Mouse (Mus musculus) heart, embryonic 12.5 days (tissue): ENCODE results near the gene Limk2. TPM values are rescaled to one million over a fixed set of nuclear protein-coding genes. Genes with fewer than 3 reads are reported as not detected.

Experiments used
- ATAC-seq: fragments of 200-750 bp; cut with Nextera tagmentation; 2 replicates; pipeline ENCODE4 v1.8.0; 2017; ENCODE audit warnings: moderate TSS enrichment, moderate library complexity; ENCODE audit not compliant: insufficient number of reproducible peaks, low FRiP score
- H3K27ac ChIP-seq: fragments of 300-500 bp; sonication (generic); 2 replicates; pipeline ENCODE4 v1.5.1; 2016; ENCODE audit warnings: mild to moderate bottlenecking, moderate library complexity; ENCODE audit not compliant: poor library complexity, severe bottlenecking
- H3K27me3 ChIP-seq: fragments of 300-500 bp; sonication (generic); replicated peaks from 2 replicates; pipeline ENCODE4 v1.6.1; 2016; ENCODE audit warnings: mild to moderate bottlenecking, moderate library complexity
- H3K36me3 ChIP-seq: fragments of 300-500 bp; sonication (generic); 2 replicates; pipeline ENCODE4 v1.6.1; 2016; ENCODE audit warnings: mild to moderate bottlenecking, moderate library complexity
- H3K4me1 ChIP-seq: fragments of 300-500 bp; sonication (generic); replicated peaks from 2 replicates; pipeline ENCODE4 v1.6.1; 2016; ENCODE audit warnings: mild to moderate bottlenecking
- H3K4me2 ChIP-seq: fragments of 300-500 bp; sonication (generic); 2 replicates; pipeline ENCODE4 v1.6.1; 2016; ENCODE audit warnings: mild to moderate bottlenecking, moderate library complexity
- H3K4me3 ChIP-seq: fragments of 300-500 bp; sonication (generic); 2 replicates; pipeline ENCODE4 v1.5.1; 2016; ENCODE audit warnings: mild to moderate bottlenecking
- H3K9ac ChIP-seq: fragments of 300-500 bp; sonication (generic); 2 replicates; pipeline ENCODE4 v1.6.1; 2016; ENCODE audit warnings: mild to moderate bottlenecking, moderate library complexity
- H3K9me3 ChIP-seq: fragments of 300-500 bp; sonication (generic); replicated peaks from 2 replicates; pipeline ENCODE4 v1.6.1; 2016; ENCODE audit warnings: mild to moderate bottlenecking, moderate library complexity
- whole genome bisulfite sequencing: fragments of 180-500 bp; shearing (Covaris S2); methylation state at CpG from one replicate; pipeline ENCODE4 v1.1.7; 2016; 5-methylcytosine and 5-hydroxymethylcytosine counted together
- polyA plus RNA-seq: library from polyadenylated mRNA; unstranded; fragments of >200 nt; fragmentation: Nextera tagmentation; extraction: Ambion mirVana; gene quantifications from 2 replicates; pipeline ENCODE4 v1.2.1, GENCODE M21; 2016

The Limk2 gene
- polyA plus RNA-seq, 1 experiment from 2014 or later = 73.2 TPM

DNA sequence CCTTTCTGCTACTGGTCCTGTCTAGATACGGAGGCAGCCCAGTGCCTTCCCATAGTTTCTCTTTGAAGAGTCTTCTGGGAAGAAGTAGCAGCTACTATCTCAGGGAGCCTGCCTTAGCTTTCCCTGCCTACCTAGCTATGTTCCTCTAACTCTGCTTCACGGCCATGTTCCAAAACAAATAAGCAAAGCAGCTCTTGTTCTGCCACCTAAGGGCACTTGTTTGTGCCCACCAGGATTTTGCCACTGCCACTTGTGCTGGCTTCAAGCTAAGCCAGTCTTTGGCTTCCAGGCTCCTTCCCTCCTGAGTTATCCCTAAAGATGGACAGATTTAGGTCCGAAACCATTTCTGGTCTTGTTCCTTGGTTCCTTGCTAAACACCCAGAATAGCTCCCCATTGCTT, 3.1 kb upstream of the Limk2 start:
- peaks cover 14% of the 10 kb centered on the region for H3K4me1 ChIP-seq
- 69% methylated on average over 3 of the region's 3 CpGs for WGBS
- no peak overlapping the region for H3K4me3 ChIP-seq
- no peak for ATAC-seq
- no peak overlapping the region for H3K9ac ChIP-seq
- no peaks in the 10 kb centered on the region for H3K9me3 ChIP-seq
- peaks cover 26% of the 10 kb centered on the region for H3K36me3 ChIP-seq
- H3K4me2 ChIP-seq = no peak overlapping the region
- no peaks in the 10 kb centered on the region for H3K27me3 ChIP-seq
- H3K27ac ChIP-seq = no peak overlapping the region

DNA sequence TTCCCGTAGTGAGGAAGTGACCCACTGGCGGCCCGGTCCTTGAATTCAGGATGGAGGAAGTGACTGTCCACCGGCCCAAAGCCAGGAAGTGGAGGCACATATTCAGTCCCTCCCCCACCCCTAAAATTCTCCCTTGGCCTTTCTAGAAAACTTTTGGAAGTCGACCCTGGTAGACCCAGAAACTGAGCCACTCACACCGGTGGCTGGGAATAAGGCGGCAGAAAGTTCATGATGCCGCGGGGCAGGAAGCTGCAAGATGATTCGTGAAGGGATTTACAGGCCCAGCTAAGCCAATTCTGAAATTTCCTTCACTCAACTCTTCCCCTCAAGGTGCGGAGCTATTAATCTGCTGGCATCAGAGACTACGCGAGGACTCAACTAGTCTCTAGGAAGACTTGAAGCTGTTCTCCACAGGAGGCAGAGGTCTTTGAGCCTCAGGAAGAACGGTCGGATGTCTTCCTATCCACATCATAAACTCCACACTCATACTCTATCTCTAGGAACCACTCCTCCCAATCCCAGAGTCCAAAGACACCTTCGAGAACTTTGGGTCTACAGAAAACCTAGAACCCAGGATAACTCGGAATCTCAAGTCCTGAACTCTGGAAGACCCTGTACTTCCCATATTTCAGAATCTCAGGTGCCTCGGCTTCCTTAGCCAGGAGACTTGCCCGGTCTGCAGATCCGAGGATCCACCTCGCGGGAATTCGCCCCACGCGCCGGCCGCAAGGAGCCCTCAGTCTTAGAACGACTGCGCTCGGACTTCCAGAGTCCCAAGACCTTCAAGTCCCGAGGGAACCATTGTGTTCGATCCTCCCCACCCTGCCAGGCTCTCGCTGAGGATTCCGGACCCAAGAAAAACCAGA, 625 bp downstream of the Limk2 start:
- Histone ChIP-seq H3K9ac (peak overlapping the region; percentile 84), H3K36me3 (no peaks in the 10 kb centered on the region), H3K27me3 (no peaks in the 10 kb centered on the region), H3K4me1 (peaks cover 14% of the 10 kb centered on the region), H3K9me3 (no peaks in the 10 kb centered on the region), H3K4me3 (peak overlapping the region; percentile 64), H3K4me2 (peak overlapping the region; percentile 88), H3K27ac (peak overlapping the region; percentile 7)
- ATAC-seq = peak; percentile 40; the same call in 1 of the 2 replicates
- WGBS = 4% methylated on average over 34 of the region's 34 CpGs

DNA sequence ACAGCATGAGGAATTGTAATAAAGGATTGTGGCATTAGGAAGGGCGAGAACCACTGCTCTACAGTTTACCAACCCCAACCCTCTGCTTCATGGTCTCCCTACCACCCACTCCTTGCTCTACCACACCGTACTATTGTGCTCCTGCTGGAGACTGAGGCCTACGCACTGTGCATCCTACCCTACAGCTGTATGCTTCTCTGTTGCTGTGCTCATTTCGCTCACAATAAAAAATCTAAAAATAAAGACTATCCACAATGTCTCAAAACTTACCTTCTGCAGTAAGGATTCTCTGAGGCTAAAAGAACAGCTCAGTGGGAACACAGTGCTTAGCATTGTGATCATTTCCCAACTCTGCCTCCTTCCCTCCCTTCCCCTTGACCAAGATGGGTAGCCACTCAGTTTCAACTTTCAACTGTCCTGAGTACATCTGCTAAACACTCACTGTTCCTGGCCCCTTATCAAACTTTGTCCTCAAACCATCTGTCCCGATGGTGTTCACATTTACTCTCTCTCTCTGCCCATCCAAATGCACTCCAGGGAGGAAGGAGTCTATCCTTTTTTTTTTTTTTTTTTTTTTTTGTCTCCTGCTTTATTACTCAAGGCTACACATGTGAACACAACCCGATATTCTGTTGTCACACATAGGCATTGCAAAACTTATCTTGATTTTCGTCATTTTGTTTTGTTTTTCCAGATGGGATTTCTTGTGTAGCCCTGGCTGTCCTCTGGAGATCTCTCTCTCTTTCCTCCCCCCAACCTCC, 4.5 kb downstream of the Limk2 start:
- no peak overlapping the region for H3K4me3 ChIP-seq
- H3K36me3 ChIP-seq = no peaks in the 10 kb centered on the region
- no peaks in the 10 kb centered on the region for H3K9me3 ChIP-seq
- H3K9ac ChIP-seq = no peak overlapping the region
- no peak for ATAC-seq
- H3K4me2 ChIP-seq = no peak overlapping the region
- no peaks in the 10 kb centered on the region for H3K27me3 ChIP-seq
- 79% methylated on average over 7 of the region's 7 CpGs for WGBS
- no peak overlapping the region for H3K27ac ChIP-seq
- peaks cover 18% of the 10 kb centered on the region for H3K4me1 ChIP-seq

DNA sequence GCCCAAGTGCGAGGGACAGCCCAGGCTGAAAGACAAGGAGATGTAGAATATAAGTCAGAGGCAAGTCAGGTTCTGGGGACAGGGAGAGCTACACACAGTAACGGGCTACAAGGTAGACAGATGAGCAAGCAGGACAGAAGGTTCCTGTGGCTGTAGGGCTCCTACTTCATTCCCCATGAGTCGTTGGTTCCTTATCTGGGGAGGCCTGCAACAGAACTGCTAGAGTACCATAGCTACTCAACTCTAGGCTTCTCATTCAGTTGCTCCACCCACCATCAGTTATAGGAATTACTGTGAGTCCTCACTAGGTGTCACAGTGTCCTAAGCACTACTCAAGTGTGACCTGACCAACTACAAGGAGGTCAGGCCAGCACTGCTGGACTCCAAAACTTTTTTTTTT, 6.0 kb downstream of the Limk2 start:
- peaks cover 11% of the 10 kb centered on the region for H3K4me1 ChIP-seq
- no peak overlapping the region for H3K4me2 ChIP-seq
- no peak overlapping the region for H3K4me3 ChIP-seq
- H3K9me3 ChIP-seq = no peaks in the 10 kb centered on the region
- no peak overlapping the region for H3K27ac ChIP-seq
- ATAC-seq = no peak
- H3K9ac ChIP-seq = no peak overlapping the region
- WGBS = 57% methylated on average over 3 of the region's 3 CpGs
- H3K27me3 ChIP-seq = no peaks in the 10 kb centered on the region
- H3K36me3 ChIP-seq = no peaks in the 10 kb centered on the region

DNA sequence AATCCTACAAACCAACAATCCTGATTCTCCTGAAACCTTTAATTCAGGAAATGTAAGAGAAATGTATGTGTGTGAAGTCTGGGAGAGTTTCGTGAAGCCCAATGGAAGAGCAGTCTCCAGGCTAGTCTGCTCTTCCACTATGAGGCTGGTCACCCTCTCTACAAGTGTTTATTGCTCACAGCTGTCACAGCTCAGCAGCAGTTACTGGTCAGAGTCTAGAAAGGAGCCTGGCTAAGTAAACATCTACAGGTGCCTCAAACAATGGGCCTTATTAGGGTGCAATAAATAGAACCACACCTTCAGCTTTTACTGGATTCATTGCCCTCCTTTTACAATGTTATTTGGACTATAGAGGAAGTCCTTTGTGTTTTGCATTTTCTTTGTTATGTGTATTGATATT, 10.7 kb downstream of the Limk2 start:
- Histone ChIP-seq H3K27me3 (no peaks in the 10 kb centered on the region), H3K4me3 (no peak overlapping the region), H3K9ac (no peak overlapping the region), H3K4me2 (no peak overlapping the region), H3K27ac (no peak overlapping the region), H3K36me3 (peaks cover 11% of the 10 kb centered on the region; the same call in 1 of the 2 replicates), H3K4me1 (peaks cover 15% of the 10 kb centered on the region), H3K9me3 (no peaks in the 10 kb centered on the region)
- no peak for ATAC-seq
- 93% methylated on average over 1 of the region's 1 CpGs for WGBS

DNA sequence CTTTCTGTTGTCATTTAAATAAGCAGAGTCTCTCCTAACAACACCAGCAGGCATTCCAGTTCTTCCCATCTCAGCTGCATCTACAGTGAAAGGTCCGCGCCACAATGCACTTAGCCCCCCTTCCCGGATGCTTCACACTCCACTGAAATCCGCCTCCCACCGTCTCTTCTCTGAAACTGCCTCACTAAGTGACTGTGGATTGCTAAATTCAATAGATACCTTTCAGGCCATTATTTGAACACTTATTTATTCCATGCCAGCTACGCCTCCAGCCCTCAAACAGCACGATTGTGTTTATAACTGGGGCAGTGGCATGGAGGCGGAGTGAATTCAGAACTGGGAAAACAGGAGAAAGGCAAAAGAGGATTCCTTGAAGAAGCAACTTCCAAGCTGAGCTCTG, 12.4 kb downstream of the Limk2 start:
- Histone ChIP-seq H3K4me1 (peaks cover 21% of the 10 kb centered on the region), H3K27ac (no peak overlapping the region), H3K36me3 (peaks cover 11% of the 10 kb centered on the region; the same call in 1 of the 2 replicates), H3K27me3 (no peaks in the 10 kb centered on the region), H3K9ac (no peak overlapping the region), H3K4me2 (no peak overlapping the region), H3K9me3 (no peaks in the 10 kb centered on the region), H3K4me3 (no peak overlapping the region)
- ATAC-seq = no peak
- WGBS = 80% methylated on average over 8 of the region's 8 CpGs

DNA sequence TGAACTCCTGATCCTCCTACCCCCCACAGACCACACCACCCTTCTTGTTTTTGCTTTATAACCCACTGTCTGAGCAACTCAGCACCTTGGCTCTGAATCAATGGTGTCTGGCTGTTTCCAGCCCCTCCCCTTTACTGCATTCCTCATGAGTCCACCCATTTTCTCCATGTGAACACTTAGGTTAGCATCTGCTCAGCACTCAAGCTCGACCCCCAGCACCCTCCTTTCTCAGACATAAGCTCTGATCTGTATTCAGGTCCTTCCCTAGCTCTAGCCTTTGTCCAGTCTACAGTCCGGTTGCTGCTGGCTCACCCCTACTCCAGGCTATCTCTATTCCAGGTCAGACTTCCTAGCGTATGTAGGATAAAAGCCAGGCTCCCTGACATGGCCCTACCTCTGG, 12.9 kb downstream of the Limk2 start:
- H3K27me3 ChIP-seq = no peaks in the 10 kb centered on the region
- no peak overlapping the region for H3K9ac ChIP-seq
- H3K4me2 ChIP-seq = no peak overlapping the region
- H3K4me1 ChIP-seq = peaks cover 21% of the 10 kb centered on the region
- H3K4me3 ChIP-seq = no peak overlapping the region
- no peak overlapping the region for H3K27ac ChIP-seq
- WGBS = 72% methylated on average over 3 of the region's 3 CpGs
- peaks cover 11% of the 10 kb centered on the region; the same call in 1 of the 2 replicates for H3K36me3 ChIP-seq
- no peaks in the 10 kb centered on the region for H3K9me3 ChIP-seq
- ATAC-seq = no peak

DNA sequence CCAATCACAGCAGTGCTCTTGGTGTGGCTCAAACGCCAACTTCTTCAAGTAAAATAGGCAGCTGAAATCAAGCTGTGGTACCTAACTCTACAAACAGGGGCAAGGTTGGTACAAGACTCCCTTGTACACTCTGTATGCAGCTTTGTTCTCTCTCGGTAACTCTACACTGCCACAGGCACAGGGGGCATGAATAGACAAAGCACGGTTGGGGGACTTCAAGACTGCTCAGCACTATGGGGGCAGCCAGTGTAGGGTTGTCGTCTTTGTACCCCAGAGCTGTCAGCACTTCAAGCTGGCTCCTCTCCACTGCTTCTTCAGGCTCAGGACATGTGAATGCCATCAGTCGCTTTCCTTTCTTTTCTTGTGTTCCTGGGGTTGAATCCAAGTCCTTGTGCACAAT, 14.5 kb downstream of the Limk2 start:
- no peak overlapping the region for H3K27ac ChIP-seq
- no peak for ATAC-seq
- no peak overlapping the region for H3K4me2 ChIP-seq
- peaks cover 11% of the 10 kb centered on the region for H3K36me3 ChIP-seq
- WGBS = 57% methylated on average over 5 of the region's 5 CpGs
- H3K9ac ChIP-seq = no peak overlapping the region
- H3K9me3 ChIP-seq = no peaks in the 10 kb centered on the region
- no peak overlapping the region for H3K4me3 ChIP-seq
- no peaks in the 10 kb centered on the region for H3K27me3 ChIP-seq
- peaks cover 21% of the 10 kb centered on the region for H3K4me1 ChIP-seq

DNA sequence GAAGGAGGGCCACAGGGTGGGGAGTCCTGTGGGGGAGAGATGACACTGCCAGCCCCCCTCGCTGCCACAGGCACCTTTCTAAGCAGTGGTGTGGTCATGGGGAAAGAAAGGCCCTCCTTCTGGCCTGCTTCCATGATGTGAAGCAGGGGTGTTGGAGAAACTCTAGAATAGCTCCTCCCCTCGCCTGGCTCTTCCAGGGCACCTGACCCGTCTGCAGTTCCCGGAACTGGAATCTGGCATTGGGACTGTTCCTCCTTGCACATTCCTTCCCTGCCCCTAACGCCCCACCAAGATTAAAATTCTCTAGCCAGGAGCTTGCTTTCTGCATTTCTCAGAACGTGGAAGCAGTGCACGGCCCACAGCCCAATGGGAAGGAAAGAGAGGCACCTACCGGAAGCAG, 16.5 kb downstream of the Limk2 start:
- Histone ChIP-seq H3K4me2 (no peak overlapping the region), H3K4me3 (no peak overlapping the region), H3K9me3 (no peaks in the 10 kb centered on the region), H3K27ac (no peak overlapping the region; the same call in 1 of the 2 replicates), H3K4me1 (peaks cover 21% of the 10 kb centered on the region), H3K9ac (no peak overlapping the region), H3K27me3 (no peaks in the 10 kb centered on the region), H3K36me3 (peaks cover 26% of the 10 kb centered on the region)
- WGBS = 68% methylated on average over 8 of the region's 8 CpGs
- no peak for ATAC-seq

DNA sequence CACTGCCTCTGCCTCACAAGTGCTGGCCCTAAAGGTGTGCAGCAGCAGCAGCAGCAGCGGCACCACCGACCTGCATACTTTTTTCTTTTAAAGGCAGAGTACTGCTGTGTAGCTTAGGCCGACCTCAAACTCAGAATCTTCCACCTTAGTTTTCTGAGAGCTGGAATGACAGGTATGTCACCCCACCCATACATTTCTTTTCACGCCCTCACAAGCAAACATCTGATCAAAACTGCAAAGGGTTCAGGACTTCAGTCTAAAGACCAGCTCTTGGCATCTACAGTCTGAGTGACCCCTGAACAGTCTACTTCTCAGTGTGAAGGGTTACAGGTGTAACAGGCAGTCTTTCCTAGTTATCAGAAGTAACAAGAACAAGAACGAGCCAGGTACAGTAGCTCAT, 18.2 kb downstream of the Limk2 start:
- Histone ChIP-seq H3K9me3 (no peaks in the 10 kb centered on the region), H3K27ac (no peak overlapping the region), H3K27me3 (no peaks in the 10 kb centered on the region), H3K4me1 (peaks cover 32% of the 10 kb centered on the region), H3K4me2 (no peak overlapping the region), H3K9ac (no peak overlapping the region), H3K4me3 (no peak overlapping the region), H3K36me3 (peaks cover 20% of the 10 kb centered on the region)
- 80% methylated on average over 5 of the region's 5 CpGs for WGBS
- no peak for ATAC-seq

DNA sequence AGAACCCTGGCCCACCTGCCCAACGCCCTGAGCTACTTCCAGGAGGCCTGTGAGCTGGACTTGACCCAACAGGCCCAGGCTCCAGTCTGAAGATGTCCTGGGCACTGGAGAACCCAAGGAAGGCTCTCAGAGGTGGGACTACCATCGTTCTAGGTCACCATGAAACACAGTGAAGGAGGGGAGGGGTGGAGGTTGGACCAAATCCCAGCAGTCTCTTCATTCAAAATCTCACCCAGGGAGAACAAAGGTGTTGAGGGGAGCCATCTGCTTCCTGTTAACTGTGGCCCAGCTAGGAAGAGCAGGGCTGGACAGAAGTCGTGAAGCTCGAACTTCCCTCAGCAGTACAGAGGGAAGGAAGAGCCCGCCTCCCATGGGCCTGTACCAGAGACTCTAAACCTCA, 19.0 kb downstream of the Limk2 start:
- 63% methylated on average over 5 of the region's 5 CpGs for WGBS
- Histone ChIP-seq H3K4me3 (no peak overlapping the region), H3K4me1 (peaks cover 32% of the 10 kb centered on the region), H3K27ac (no peak overlapping the region), H3K9ac (no peak overlapping the region), H3K9me3 (no peaks in the 10 kb centered on the region), H3K36me3 (peaks cover 15% of the 10 kb centered on the region), H3K27me3 (no peaks in the 10 kb centered on the region), H3K4me2 (no peak overlapping the region)
- ATAC-seq = no peak
